Mouse (Mus musculus) CH12.LX (cell line): ENCODE measurements at regions not wholly inside any gene's neighbourhood (a gene's known extent, or its start where the extent isn't known, plus 50 kb on each side); places are given as distances from the start of the nearest gene placed in this dataset.

Source experiments
- CTCF ChIP-seq, 2 experiments: IDR thresholded peaks in 1 of 2; conservative IDR thresholded peaks in 1 of 2; 2 replicates each; pipeline ENCODE4 v1.5.1; 2011 to 2012; ENCODE audit warnings: low read depth in 2 of 2, low read length in 2 of 2, improper control_type of control experiment in 1 of 2, inconsistent platforms in 1 of 2, mild to moderate bottlenecking in 1 of 2, moderate library complexity in 1 of 2
- E2F4 ChIP-seq: IDR thresholded peaks from 2 replicates; pipeline ENCODE4 v1.6.1; 2011; ENCODE audit warnings: low read depth, low read length, improper control_type of control experiment; ENCODE audit not compliant: insufficient replicate concordance
- EP300 ChIP-seq: IDR thresholded peaks from 2 replicates; pipeline ENCODE4 v1.6.1; 2011; ENCODE audit warnings: low read length, improper control_type of control experiment
- JUND ChIP-seq: conservative IDR thresholded peaks from 2 replicates; pipeline ENCODE4 v1.6.1; 2011; ENCODE audit warnings: low read depth, low read length, improper control_type of control experiment
- MAX ChIP-seq: IDR thresholded peaks from 2 replicates; pipeline ENCODE4 v1.6.1; 2011; ENCODE audit warnings: low read length, improper control_type of control experiment
- MXI1 ChIP-seq: IDR thresholded peaks from 2 replicates; pipeline ENCODE4 v1.6.1; 2011; ENCODE audit warnings: mild to moderate bottlenecking, low read depth, low read length, improper control_type of control experiment
- MYC ChIP-seq: IDR thresholded peaks from 2 replicates; pipeline ENCODE4 v1.6.1; 2011; ENCODE audit warnings: low read depth, mild to moderate bottlenecking, improper control_type of control experiment, low read length
- RAD21 ChIP-seq: IDR thresholded peaks from 2 replicates; pipeline ENCODE4 v1.6.1; 2011; ENCODE audit warnings: low read depth, mild to moderate bottlenecking, low read length, improper control_type of control experiment, moderate library complexity
- TBP ChIP-seq: conservative IDR thresholded peaks from 2 replicates; pipeline ENCODE4 v1.6.1; 2011; ENCODE audit warnings: low read depth, low read length, improper control_type of control experiment
- UBTF ChIP-seq: IDR thresholded peaks from 2 replicates; pipeline ENCODE4 v1.6.1; 2012; ENCODE audit warnings: low read depth, mild to moderate bottlenecking, inconsistent platforms, low read length, improper control_type of control experiment, moderate library complexity
- ZC3H11A ChIP-seq: IDR thresholded peaks from 2 replicates; pipeline ENCODE4 v1.6.1; 2012; ENCODE audit warnings: low read depth, mild to moderate bottlenecking, inconsistent platforms, low read length, improper control_type of control experiment

DNA sequence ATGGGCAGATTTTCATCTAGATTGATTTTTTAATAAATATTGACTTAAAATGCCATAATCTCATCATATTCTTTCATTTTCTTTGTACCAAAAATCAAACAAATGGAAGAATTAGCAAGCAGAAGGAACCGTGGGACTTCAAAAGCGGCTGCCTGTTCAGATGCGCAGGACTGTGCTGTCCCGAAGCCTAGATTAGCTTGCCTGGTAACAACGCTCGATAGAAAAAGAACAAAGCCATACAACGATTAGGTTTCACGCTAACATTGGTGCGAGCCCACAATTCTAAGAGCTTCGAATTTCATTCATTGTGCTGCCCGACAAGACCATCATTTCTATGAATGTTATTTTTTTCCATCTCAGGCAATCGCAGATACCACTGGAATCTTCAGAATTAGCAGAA is 262.1 kb upstream of the Irx5 start:
- TF ChIP-seq MAX = no peak
- TF ChIP-seq E2F4 = no peak
- TF ChIP-seq CTCF (conservative IDR thresholded peaks at IDR 0.05 in 1 of 2, IDR thresholded peaks at IDR 0.05 in 1 of 2; ENCODE audit: low read depth in 2 of 2, low read length in 2 of 2) = no peak
- no peak for TF ChIP-seq JUND
- TF ChIP-seq UBTF = no peak
- TF ChIP-seq TBP = no peak
- no peak for TF ChIP-seq MYC
- no peak for TF ChIP-seq MXI1
- TF ChIP-seq ZC3H11A = no peak
- TF ChIP-seq RAD21 = no peak
- no peak for TF ChIP-seq EP300
